Mouse (Mus musculus) stomach, adult 2 months (tissue): ENCODE results near the gene Mrgprb5. TPM values are rescaled to one million over a fixed set of nuclear protein-coding genes. Genes with fewer than 3 reads are reported as not detected.

ENCODE experiments used
- polyA plus RNA-seq: library from polyadenylated mRNA; depleted of rRNA; stranded (reverse); fragments of >200 nt; gene quantifications from 2 replicates; pipeline ENCODE4 v1.2.3, GENCODE M21; 2012; rRNA removed

Gene Mrgprb5
- not detected in 2 replicates for polyA plus RNA-seq

DNA sequence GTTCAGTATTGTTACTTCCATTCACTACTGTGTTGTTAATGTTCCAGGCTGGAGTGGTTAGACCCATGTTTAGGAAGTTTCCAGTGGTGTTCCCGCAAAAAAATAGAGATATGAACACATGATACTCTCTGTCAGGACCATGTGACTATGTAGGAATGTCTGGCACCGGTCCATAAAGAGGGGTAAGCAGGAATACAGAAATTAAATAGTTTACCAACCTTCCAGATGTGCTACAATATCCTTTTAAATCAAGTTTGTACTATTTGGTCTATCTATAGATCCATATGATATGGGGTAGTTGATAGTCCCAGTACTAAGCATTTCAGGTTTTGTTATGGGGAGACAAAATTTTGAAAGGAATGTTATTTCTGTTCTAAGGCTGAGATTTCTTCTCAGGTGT is at the start of gene Mrgprb5:
Gene Mrgprb5, minus strand, starts transcription at position 101 of the 400 bp plus-strand sequence.

DNA sequence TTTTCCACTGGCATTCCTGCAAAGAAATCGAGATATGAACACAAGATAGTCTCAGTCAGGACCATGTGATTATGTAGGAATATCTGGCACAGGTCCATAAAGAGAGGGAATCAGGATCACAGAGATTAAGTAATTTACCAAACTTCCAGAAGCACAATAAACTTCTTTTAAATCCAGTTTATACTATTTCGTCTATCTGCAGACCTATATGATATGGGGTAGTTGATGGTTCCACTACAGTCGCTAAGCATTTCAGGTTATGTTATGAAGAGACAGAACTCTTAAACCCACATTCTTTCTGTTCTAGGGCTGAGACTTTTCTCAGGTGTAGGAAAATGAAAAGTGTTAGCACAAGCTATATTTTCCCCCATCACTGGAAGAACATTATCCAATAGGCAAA is 30.4 kb upstream of the Mrgprb5 start, which contains the start of gene Mrgprb4:
Gene Mrgprb4, minus strand, starts transcription at position 101 of the 400 bp plus-strand sequence.

Other genes starting within 250 kb of the Mrgprb5 start
- not detected in 2 replicates for gene Mrgpra4, start 186.9 kb downstream of the Mrgprb5 start, polyA plus RNA-seq
- not detected in 2 replicates for gene Mrgprx1, start 141.4 kb downstream of the Mrgprb5 start, polyA plus RNA-seq
- gene Mrgprb4, start 30.3 kb upstream of the Mrgprb5 start, polyA plus RNA-seq = not detected in 2 replicates
- gene Mrgprb8, start 219.5 kb upstream of the Mrgprb5 start, polyA plus RNA-seq = not detected in 2 replicates